Mouse (Mus musculus): ENCODE data around the gene Lrr1. TPM values are rescaled to one million over a fixed set of nuclear protein-coding genes. Genes with fewer than 3 reads are reported as not detected.

The Lrr1 gene
- polyA plus RNA-seq, 1 experiment from 2014 or later: 5.2 TPM

- 100% methylated on average over 1 of the region's 1 CpGs for WGBS
- no peak overlapping the region for H3K4me3 ChIP-seq (ENCODE audit: low read depth, low read length)
Observed at GRCm38 (mm10) chr12:69190522-69190921, 21.9 kb downstream of the Lrr1 start.

GRCm38 (mm10) chr12:69191396-69191795 is 22.8 kb downstream of the Lrr1 start:
- no peaks in the 10 kb centered on the region for H3K27me3 ChIP-seq (ENCODE audit: control insufficient read depth, insufficient read depth, low read length)
- no peak overlapping the region for H3K9ac ChIP-seq (ENCODE audit: low read length)
- no peak overlapping the region for H3K4me3 ChIP-seq (ENCODE audit: low read depth, low read length)
- no peak overlapping the region for H3K4me2 ChIP-seq (replicated peaks; ENCODE audit: low read depth)
- ATAC-seq (ENCODE audit: low FRiP score, low TSS enrichment) (no peak), DNase-seq (ENCODE audit: low spot score) (no peak)
- WGBS: 93% methylated on average over 5 of the region's 5 CpGs
- 0 out of 2 replicates have a peak, but pooled peaks cover 2% of the 10 kb centered on the region for H3K36me3 ChIP-seq (ENCODE audit: control insufficient read depth, insufficient read depth, low read length)
- no peak for TF ChIP-seq CTCF (IDR thresholded peaks at IDR 0.05; ENCODE audit: low read depth)
- H3K27ac ChIP-seq (replicated peaks): no peak overlapping the region
- no peaks in the 10 kb centered on the region for H3K9me3 ChIP-seq (ENCODE audit: control insufficient read depth, low read length)
- no peaks in the 10 kb centered on the region for H3K4me1 ChIP-seq (replicated peaks; ENCODE audit: control insufficient read depth, insufficient read depth)

More at GRCm38 (mm10) chr12:69190522-69190921, 21.9 kb downstream of the Lrr1 start:
- DNase-seq (ENCODE audit: low spot score) (no peak), ATAC-seq (ENCODE audit: low FRiP score, low TSS enrichment) (no peak)
- 0 out of 2 replicates have a peak, but pooled peaks cover 2% of the 10 kb centered on the region for H3K36me3 ChIP-seq (ENCODE audit: control insufficient read depth, insufficient read depth, low read length)
- H3K9me3 ChIP-seq (ENCODE audit: control insufficient read depth, low read length): no peaks in the 10 kb centered on the region
- H3K4me2 ChIP-seq (replicated peaks; ENCODE audit: low read depth): no peak overlapping the region
- TF ChIP-seq CTCF (IDR thresholded peaks at IDR 0.05; ENCODE audit: low read depth) (peak; percentile 67), EP300 (optimal IDR thresholded peaks at IDR 0.05) (no peak)
- H3K27ac ChIP-seq (replicated peaks): no peak overlapping the region
- no peaks in the 10 kb centered on the region for H3K4me1 ChIP-seq (replicated peaks; ENCODE audit: control insufficient read depth, insufficient read depth)
- H3K27me3 ChIP-seq (ENCODE audit: control insufficient read depth, insufficient read depth, low read length): no peaks in the 10 kb centered on the region
- H3K9ac ChIP-seq (ENCODE audit: low read length): no peak overlapping the region

GRCm38 (mm10) chr12:69192637-69193036 is 24.0 kb downstream of the Lrr1 start:
- no peak overlapping the region for H3K27ac ChIP-seq (replicated peaks)
- no peaks in the 10 kb centered on the region for H3K27me3 ChIP-seq (ENCODE audit: control insufficient read depth, insufficient read depth, low read length)
- no peaks in the 10 kb centered on the region for H3K9me3 ChIP-seq (ENCODE audit: control insufficient read depth, low read length)
- no peak overlapping the region for H3K4me3 ChIP-seq (ENCODE audit: low read depth, low read length)
- 0 out of 2 replicates have a peak, but pooled peaks cover 2% of the 10 kb centered on the region for H3K36me3 ChIP-seq (ENCODE audit: control insufficient read depth, insufficient read depth, low read length)
- DNase-seq (ENCODE audit: low spot score) (no peak), ATAC-seq (ENCODE audit: low FRiP score, low TSS enrichment) (no peak)
- no peak overlapping the region for H3K4me2 ChIP-seq (replicated peaks; ENCODE audit: low read depth)
- TF ChIP-seq EP300 (optimal IDR thresholded peaks at IDR 0.05) (no peak), CTCF (IDR thresholded peaks at IDR 0.05; ENCODE audit: low read depth) (no peak)
- H3K9ac ChIP-seq (ENCODE audit: low read length): no peak overlapping the region
- 86% methylated on average over 2 of the region's 2 CpGs for WGBS
- H3K4me1 ChIP-seq (replicated peaks; ENCODE audit: control insufficient read depth, insufficient read depth): no peaks in the 10 kb centered on the region

- peak within 1 kb of the TSS; percentile 79 for H3K9ac ChIP-seq (ENCODE audit: low read length)
- under 1% methylated on average over 75 of the region's 75 CpGs for WGBS
- DNase-seq (ENCODE audit: low spot score) (peak; percentile 74), ATAC-seq (ENCODE audit: low FRiP score, low TSS enrichment) (peak; percentile 68)
- no peaks in the 10 kb centered on the region for H3K27me3 ChIP-seq (ENCODE audit: control insufficient read depth, insufficient read depth, low read length)
- H3K4me2 ChIP-seq (replicated peaks; ENCODE audit: low read depth): peak within 1 kb of the TSS; percentile 89
- H3K9me3 ChIP-seq (ENCODE audit: control insufficient read depth, low read length): no peaks in the 10 kb centered on the region
- H3K4me3 ChIP-seq (ENCODE audit: low read depth, low read length): peak within 1 kb of the TSS; percentile 92
- 0 out of 2 replicates have a peak, but pooled peaks cover 2% of the 10 kb centered on the region for H3K4me1 ChIP-seq (replicated peaks; ENCODE audit: control insufficient read depth, insufficient read depth)
- peak within 1 kb of the TSS; percentile 92 for H3K27ac ChIP-seq (replicated peaks)
- TF ChIP-seq CTCF (IDR thresholded peaks at IDR 0.05; ENCODE audit: low read depth): 0 out of 2 replicates have a peak, but pooled peaks have one; percentile 0
- no peak for TF ChIP-seq EP300 (optimal IDR thresholded peaks at IDR 0.05)
- 0 out of 2 replicates have a peak, but pooled peaks cover 3% of the 10 kb centered on the region for H3K36me3 ChIP-seq (ENCODE audit: control insufficient read depth, insufficient read depth, low read length)
Observed at GRCm38 (mm10) chr12:69196444-69197377, 28.1 kb downstream of the Lrr1 start, which contains the start of gene Gm49383. Gene Gm49383 (minus strand): TSS chr12:69197104.

- TF ChIP-seq CTCF (IDR thresholded peaks at IDR 0.05; ENCODE audit: low read depth): no peak
- TF ChIP-seq EP300 (optimal IDR thresholded peaks at IDR 0.05): no peak
Observed at GRCm38 (mm10) chr12:69197378-69198163, 29.0 kb downstream of the Lrr1 start.

More at GRCm38 (mm10) chr12:69197378-69198163, 29.0 kb downstream of the Lrr1 start:
- DNase-seq (ENCODE audit: low spot score) (peak; percentile 76), ATAC-seq (ENCODE audit: low FRiP score, low TSS enrichment) (peak; percentile 86)
- Histone ChIP-seq H3K27ac (replicated peaks) (peak overlapping the region; percentile 92), H3K4me1 (replicated peaks; ENCODE audit: control insufficient read depth, insufficient read depth) (0 out of 2 replicates have a peak, but pooled peaks cover 2% of the 10 kb centered on the region), H3K9ac (ENCODE audit: low read length) (peak overlapping the region; percentile 79), H3K36me3 (ENCODE audit: control insufficient read depth, insufficient read depth, low read length) (0 out of 2 replicates have a peak, but pooled peaks cover 3% of the 10 kb centered on the region), H3K4me3 (ENCODE audit: low read depth, low read length) (peak overlapping the region; percentile 92), H3K9me3 (ENCODE audit: control insufficient read depth, low read length) (no peaks in the 10 kb centered on the region), H3K27me3 (ENCODE audit: control insufficient read depth, insufficient read depth, low read length) (no peaks in the 10 kb centered on the region), H3K4me2 (replicated peaks; ENCODE audit: low read depth) (peak overlapping the region; percentile 89)
- WGBS: under 1% methylated on average over 85 of the region's 94 CpGs
